Mouse (Mus musculus) embryo, embryonic 11 days (tissue): ENCODE results near the gene Gm15155.
"Not testable (repeated sequence)": the region's sequence is repeated elsewhere in the genome, so short reads cannot be mapped to it uniquely, and the experiment has no call there.

Experiments used
- DNase-seq: peaks from one replicate; pipeline ENCODE4 v3.0.0-alpha.2; 2015

Gm15155 gene

GRCm38 (mm10) chrX:156155776-156156175, 531.2 kb downstream of the Gm15155 start:
- DNase-seq: no peak

- no peak for DNase-seq
Observed at GRCm38 (mm10) chrX:156171587-156171986, 547.0 kb downstream of the Gm15155 start.

DNA sequence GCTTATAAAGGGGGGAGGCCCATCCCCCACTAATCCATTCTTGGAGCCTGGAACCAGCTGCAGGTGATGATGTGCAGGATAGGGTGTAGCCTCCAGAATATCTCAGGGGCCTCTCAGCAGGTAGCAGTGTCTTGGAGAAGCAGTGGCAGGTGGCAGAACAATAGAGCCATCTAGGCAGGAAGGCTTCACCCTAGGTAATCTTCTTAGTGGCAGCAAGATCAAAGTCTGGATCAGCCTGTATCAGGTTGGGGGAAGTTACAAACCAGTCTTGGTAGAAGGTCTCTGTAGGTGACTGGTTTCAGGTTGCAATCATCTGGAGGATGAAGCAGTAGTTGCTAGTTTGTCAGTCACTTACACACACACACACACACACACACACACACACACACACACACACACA, 679.3 kb downstream of the Gm15155 start:
- not testable (repeated sequence) for DNase-seq
